Mouse (Mus musculus): ENCODE results near the gene Nhs. TPM values are rescaled to one million over a fixed set of nuclear protein-coding genes. Genes with fewer than 3 reads are reported as not detected.
A peak's percentile ranks its signal among the peaks of the same experiment; 100 is the strongest.

Nhs gene
- total RNA-seq, 1 experiment from 2014 or later: 0.05 TPM

DNA sequence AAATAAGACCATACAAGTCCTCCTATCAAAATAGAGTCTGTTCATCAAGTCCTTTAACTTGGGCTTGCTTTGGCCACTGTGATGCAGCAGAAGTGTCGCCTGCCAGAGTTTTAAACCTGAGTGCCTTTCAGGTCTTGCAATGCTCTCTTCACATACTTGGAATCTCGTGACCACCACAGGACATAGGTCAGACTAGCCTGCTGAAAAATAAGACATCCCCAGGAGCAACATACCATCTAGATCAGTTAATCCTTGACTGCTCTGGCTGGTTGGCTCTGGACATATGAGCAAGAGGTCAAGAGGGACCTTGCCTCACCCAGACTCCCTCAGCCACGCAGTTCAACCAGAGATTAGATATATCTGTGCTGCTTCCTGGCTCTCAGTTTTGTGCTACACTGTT, 137.8 kb downstream of the Nhs start:
- ATAC-seq (replicated peaks; ENCODE audit: low read depth, poor library complexity, severe bottlenecking): no peak

DNA sequence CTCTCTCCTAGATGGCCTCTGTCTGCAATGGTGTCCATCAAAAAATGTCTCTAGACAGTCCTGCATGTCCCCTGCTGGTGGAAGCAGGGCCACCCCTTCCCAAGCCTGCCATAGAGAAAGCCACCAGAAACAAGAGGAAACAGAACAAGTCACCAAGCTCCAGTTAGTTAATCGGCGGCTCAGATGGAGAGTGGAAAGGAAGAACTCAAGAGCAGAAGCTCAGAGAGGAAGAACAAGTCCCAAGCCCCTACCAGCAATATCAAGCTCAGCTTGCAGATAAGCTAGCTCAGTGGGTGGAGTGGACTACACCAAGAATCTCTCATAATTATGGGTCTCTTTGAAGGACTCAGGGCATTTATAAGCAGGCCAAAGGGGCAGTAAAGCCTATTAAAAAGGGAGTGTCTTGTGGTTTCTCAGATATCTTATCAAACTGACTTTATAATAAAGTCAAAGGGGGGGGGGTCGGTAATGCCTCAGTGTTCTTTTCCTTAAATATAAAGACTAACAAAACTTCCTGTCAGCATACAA, 139.4 kb downstream of the Nhs start:
- no peak for ATAC-seq (replicated peaks; ENCODE audit: low read depth, poor library complexity, severe bottlenecking)

DNA sequence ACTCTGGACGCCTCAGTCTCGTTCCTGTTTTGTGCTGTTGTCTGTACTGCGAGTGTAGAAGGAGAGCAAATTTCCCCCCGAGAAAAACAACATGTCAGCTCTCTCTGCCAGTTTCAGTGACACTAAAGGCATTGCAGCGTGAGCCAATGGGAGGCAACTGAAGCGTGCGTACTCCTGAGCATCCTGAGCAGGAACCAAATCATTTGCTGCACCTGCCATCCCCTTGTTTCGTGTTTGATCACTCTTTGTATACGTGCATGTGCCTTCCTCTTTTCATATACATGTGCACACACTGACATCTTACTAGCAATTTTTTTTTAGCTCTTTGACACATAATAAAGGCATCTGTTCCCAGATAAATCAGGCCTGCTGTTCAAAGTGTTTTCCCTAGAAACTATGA, 142.1 kb downstream of the Nhs start:
- ATAC-seq (replicated peaks; ENCODE audit: low read depth, poor library complexity, severe bottlenecking): no peak

- no peak for ATAC-seq (replicated peaks; ENCODE audit: low read depth, poor library complexity, severe bottlenecking)
Observed at GRCm38 (mm10) chrX:162012570-162012969, 147.0 kb downstream of the Nhs start.

- no peak for ATAC-seq (replicated peaks; ENCODE audit: low read depth, poor library complexity, severe bottlenecking)
Observed at GRCm38 (mm10) chrX:162009876-162010275, 149.7 kb downstream of the Nhs start.

DNA sequence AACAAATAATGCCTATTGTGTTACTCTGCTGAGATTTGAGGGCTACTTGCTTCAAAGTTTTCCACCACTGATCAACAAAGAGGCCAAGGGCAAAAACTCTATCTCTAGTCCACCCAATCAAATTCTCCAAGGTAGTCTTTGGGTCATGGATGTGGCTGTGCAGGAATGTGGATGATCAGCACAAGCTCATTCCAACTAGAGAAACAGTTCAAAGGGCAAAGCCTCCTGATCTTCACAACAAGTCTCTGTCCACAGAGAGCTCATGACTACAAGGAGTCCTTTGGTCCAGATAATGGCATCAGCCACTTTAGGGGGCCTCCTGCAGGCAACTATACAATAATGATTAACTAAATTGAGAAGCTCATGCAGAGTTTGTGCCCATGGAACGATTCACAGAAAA, 155.7 kb downstream of the Nhs start:
- no peak for ATAC-seq (replicated peaks; ENCODE audit: low read depth, poor library complexity, severe bottlenecking)

GRCm38 (mm10) chrX:161998876-161999275, 160.7 kb downstream of the Nhs start:
- ATAC-seq (replicated peaks; ENCODE audit: low read depth, poor library complexity, severe bottlenecking): no peak

GRCm38 (mm10) chrX:161997170-161997795, 162.2 kb downstream of the Nhs start:
- no peak for ATAC-seq (replicated peaks; ENCODE audit: low read depth, poor library complexity, severe bottlenecking)

GRCm38 (mm10) chrX:161990171-161990570, 169.4 kb downstream of the Nhs start:
- no peak for ATAC-seq (replicated peaks; ENCODE audit: low read depth, poor library complexity, severe bottlenecking)

GRCm38 (mm10) chrX:161984961-161985360, 174.6 kb downstream of the Nhs start:
- no peak for ATAC-seq (replicated peaks; ENCODE audit: low read depth, poor library complexity, severe bottlenecking)

- no peak for ATAC-seq (replicated peaks; ENCODE audit: low read depth, poor library complexity, severe bottlenecking)
Observed at GRCm38 (mm10) chrX:161981399-161981798, 178.1 kb downstream of the Nhs start.

DNA sequence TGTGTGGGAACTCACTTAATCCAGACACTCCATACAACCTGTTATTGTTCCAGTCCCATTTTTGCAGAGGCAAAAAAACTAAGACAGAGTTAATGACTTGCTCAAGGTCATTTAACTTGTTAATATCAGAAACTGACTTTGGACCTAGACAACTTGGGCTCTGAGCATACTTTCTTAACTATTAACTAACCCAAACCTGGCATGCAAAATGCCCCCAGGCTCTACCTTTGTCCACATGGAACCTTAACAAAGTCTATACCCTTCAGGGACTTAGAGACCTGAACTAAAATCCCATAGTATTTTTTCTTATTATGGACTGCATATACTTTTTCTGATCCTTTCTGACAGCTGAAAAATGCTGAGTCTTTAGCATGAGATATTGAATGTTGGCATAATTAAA, 179.6 kb downstream of the Nhs start:
- ATAC-seq (replicated peaks; ENCODE audit: low read depth, poor library complexity, severe bottlenecking): no peak

DNA sequence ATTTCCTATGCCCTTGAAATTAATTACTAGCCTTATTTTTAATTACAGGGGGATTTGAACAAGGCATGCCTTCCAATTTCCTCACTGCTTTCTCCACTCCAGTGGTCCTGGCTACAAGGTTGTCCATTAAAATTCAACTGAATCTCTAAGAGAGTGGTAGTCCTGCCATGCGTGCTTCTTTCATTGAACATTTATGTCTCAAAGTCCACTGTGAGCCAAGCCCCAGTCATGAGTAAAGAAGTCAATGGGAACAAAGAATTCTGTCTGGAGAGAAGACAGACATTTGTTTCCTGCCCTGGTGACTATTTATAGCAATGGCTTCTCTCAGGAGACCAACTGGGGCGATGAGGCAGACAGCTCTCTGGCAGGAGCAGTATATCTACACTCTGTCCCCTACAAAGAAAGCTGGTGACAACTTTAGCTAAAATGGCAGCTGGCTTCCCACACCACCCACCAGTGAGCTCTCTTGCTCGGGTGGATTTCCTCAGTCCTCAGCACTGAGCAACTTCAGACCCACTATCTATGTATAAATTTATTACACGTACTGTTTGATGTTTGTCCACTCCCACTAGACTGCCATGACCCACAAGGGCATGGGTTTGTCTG, 182.2 kb downstream of the Nhs start:
- ATAC-seq (replicated peaks; ENCODE audit: low read depth, poor library complexity, severe bottlenecking): no peak

GRCm38 (mm10) chrX:161976376-161976775, 183.2 kb downstream of the Nhs start:
- no peak for ATAC-seq (replicated peaks; ENCODE audit: low read depth, poor library complexity, severe bottlenecking)

DNA sequence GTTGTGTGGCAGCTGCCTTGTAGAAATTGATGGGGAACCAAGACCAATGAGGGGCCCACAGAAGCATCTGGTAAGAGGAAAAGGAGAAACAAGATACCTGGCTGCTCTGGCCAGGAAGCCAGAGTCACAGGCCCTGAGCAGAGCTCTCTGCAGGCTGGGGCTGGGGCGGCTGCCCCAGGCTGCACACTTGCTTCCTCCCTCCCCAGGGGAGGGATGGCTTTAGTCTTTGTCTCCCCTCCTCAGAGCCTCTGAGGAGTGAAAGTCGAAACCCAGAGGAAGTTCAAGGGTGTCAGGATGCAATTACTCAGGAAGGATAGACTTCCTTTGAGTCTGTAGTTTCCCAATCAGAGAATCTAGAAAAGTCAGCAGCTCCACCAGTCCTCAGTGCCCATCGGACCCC, 186.0 kb downstream of the Nhs start:
- ATAC-seq (replicated peaks; ENCODE audit: low read depth, poor library complexity, severe bottlenecking): peak; percentile 77

DNA sequence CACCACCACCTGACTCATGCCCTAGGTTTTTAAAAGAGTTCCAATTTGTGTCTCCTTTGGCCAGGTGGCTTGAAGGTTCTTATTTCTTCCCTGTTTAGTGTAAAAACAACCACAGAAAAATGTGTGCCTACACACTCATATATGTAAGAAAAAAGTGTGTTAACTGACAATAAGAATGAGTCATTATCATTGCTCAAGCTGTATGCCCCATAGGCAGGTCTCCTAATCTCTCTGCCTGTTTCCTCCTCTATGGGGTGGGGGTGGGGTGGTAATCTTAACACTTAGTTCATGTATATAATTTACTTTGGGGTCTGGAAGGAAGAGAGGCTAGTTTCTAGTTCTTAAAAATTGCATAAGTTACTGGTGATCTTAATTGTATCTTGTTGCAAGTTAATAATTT, 186.8 kb downstream of the Nhs start:
- ATAC-seq (replicated peaks; ENCODE audit: low read depth, poor library complexity, severe bottlenecking): no peak; the same call in 1 of the 2 replicates

- no peak for ATAC-seq (replicated peaks; ENCODE audit: low read depth, poor library complexity, severe bottlenecking)
Observed at GRCm38 (mm10) chrX:161971961-161972502, 187.5 kb downstream of the Nhs start.

GRCm38 (mm10) chrX:161971131-161971530, 188.4 kb downstream of the Nhs start:
- no peak for ATAC-seq (replicated peaks; ENCODE audit: low read depth, poor library complexity, severe bottlenecking)

DNA sequence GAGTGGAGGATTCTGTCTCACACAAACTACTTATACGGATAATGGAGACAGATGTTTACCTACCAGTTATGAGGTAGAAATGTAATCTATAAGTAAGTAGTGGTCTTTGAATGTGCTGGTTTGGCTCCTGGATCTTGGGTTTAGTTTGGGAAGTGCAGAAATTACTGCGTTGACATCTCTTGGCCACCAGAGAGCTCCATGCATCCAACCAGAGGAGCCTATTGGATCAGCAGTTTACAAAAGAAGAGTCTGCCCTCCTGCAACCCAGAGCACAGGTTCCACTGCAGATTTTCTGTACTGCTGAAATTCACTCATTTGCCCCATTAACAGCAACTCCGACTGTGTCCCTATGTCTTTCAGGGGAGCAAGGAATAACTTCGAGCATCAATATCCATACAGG, 191.8 kb downstream of the Nhs start:
- peak; percentile 84 for ATAC-seq (replicated peaks; ENCODE audit: low read depth, poor library complexity, severe bottlenecking)

- no peak for ATAC-seq (replicated peaks; ENCODE audit: low read depth, poor library complexity, severe bottlenecking)
Observed at GRCm38 (mm10) chrX:161963372-161963771, 196.2 kb downstream of the Nhs start.

- no peak for ATAC-seq (replicated peaks; ENCODE audit: low read depth, poor library complexity, severe bottlenecking)
Observed at GRCm38 (mm10) chrX:161962855-161963254, 196.7 kb downstream of the Nhs start.

GRCm38 (mm10) chrX:161961756-161962155, 197.8 kb downstream of the Nhs start:
- no peak for ATAC-seq (replicated peaks; ENCODE audit: low read depth, poor library complexity, severe bottlenecking)
